Mouse (Mus musculus) midbrain, embryonic 15.5 days (tissue): ENCODE measurements around the gene Sobp. TPM values are rescaled to one million over a fixed set of nuclear protein-coding genes. Genes with fewer than 3 reads are reported as not detected.

Experiments used
- ATAC-seq: fragments of 200-750 bp; cut with Nextera tagmentation; replicated peaks from 2 replicates; pipeline ENCODE4 v1.8.0; 2017; ENCODE audit warnings: moderate TSS enrichment
- H3K27ac ChIP-seq: fragments of 300-500 bp; sonication (generic); 2 replicates; pipeline ENCODE4 v1.5.1; 2015; ENCODE audit warnings: mild to moderate bottlenecking, inconsistent platforms
- H3K27me3 ChIP-seq: fragments of 300-500 bp; sonication (generic); replicated peaks from 2 replicates; pipeline ENCODE4 v1.6.1; 2015; ENCODE audit warnings: inconsistent platforms
- H3K36me3 ChIP-seq: fragments of 300-500 bp; sonication (generic); replicated peaks from 2 replicates; pipeline ENCODE4 v1.6.1; 2015; ENCODE audit warnings: inconsistent platforms
- H3K4me1 ChIP-seq: fragments of 300-500 bp; sonication (generic); 2 replicates; pipeline ENCODE4 v1.6.1; 2015; ENCODE audit warnings: inconsistent platforms
- H3K4me2 ChIP-seq: fragments of 300-500 bp; sonication (generic); 2 replicates; pipeline ENCODE4 v1.6.1; 2015; ENCODE audit warnings: inconsistent platforms, mild to moderate bottlenecking, moderate library complexity
- H3K4me3 ChIP-seq: fragments of 300-500 bp; sonication (generic); 2 replicates; pipeline ENCODE4 v1.5.1; 2015; ENCODE audit warnings: mild to moderate bottlenecking, inconsistent platforms
- H3K9ac ChIP-seq: fragments of 300-500 bp; sonication (generic); 2 replicates; pipeline ENCODE4 v1.6.1; 2015; ENCODE audit warnings: mild to moderate bottlenecking, inconsistent platforms
- H3K9me3 ChIP-seq: fragments of 300-500 bp; sonication (generic); 2 replicates; pipeline ENCODE4 v1.6.1; 2016; ENCODE audit warnings: inconsistent platforms
- WGBS: fragments of 180-500 bp; shearing (Covaris S2); methylation state at CpG from one replicate; pipeline ENCODE4 v1.1.7; 2015; ENCODE audit warnings: mixed read lengths; 5-methylcytosine and 5-hydroxymethylcytosine counted together
- polyA plus RNA-seq: library from polyadenylated mRNA; unstranded; fragments of >200 nt; fragmentation: Nextera tagmentation; extraction: Ambion mirVana; gene quantifications from 2 replicates; pipeline ENCODE4 v1.2.1, GENCODE M21; 2015

Gene Sobp
- polyA plus RNA-seq, 1 experiment from 2014 or later, result 17.3 TPM

GRCm38 (mm10) chr10:43042591-43043327 is 131.6 kb downstream of the Sobp start:
- H3K4me2 ChIP-seq, result no peak overlapping the region
- no peak overlapping the region for H3K9ac ChIP-seq
- H3K4me1 ChIP-seq, result peaks cover 28% of the 10 kb centered on the region
- H3K27me3 ChIP-seq, result no peaks in the 10 kb centered on the region
- WGBS, result 21% methylated on average over 10 of the region's 10 CpGs
- peak overlapping the region; percentile 85 for H3K27ac ChIP-seq
- peak; percentile 67; the same call in 1 of the 2 replicates for ATAC-seq
- H3K4me3 ChIP-seq, result no peak overlapping the region
- no peaks in the 10 kb centered on the region for H3K9me3 ChIP-seq
- no peaks in the 10 kb centered on the region for H3K36me3 ChIP-seq

DNA sequence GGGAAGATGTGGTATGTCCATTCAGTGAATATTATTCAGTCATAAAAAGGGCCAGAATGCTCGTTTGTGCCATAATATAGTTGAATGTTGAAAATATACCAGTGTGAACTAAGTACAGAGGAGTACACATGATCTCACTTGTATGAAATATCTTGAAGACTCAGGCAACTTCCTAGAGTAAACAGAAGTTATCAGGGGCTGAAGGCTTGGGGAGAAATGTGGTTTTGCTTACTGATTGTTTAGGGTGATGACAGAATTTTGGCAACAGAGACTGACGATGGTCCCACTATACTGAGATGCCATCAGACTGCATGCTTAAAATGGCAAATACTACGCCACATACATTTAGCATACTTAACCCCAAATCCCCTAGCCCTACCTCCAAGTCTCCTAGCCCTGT is 132.5 kb downstream of the Sobp start:
- H3K4me3 ChIP-seq, result no peak overlapping the region
- H3K27ac ChIP-seq, result no peak overlapping the region
- WGBS, result 88% methylated on average over 3 of the region's 3 CpGs
- H3K9ac ChIP-seq, result no peak overlapping the region
- H3K4me1 ChIP-seq, result peaks cover 36% of the 10 kb centered on the region
- H3K4me2 ChIP-seq, result no peak overlapping the region
- ATAC-seq, result no peak
- H3K27me3 ChIP-seq, result no peaks in the 10 kb centered on the region
- H3K9me3 ChIP-seq, result no peaks in the 10 kb centered on the region
- H3K36me3 ChIP-seq, result no peaks in the 10 kb centered on the region

DNA sequence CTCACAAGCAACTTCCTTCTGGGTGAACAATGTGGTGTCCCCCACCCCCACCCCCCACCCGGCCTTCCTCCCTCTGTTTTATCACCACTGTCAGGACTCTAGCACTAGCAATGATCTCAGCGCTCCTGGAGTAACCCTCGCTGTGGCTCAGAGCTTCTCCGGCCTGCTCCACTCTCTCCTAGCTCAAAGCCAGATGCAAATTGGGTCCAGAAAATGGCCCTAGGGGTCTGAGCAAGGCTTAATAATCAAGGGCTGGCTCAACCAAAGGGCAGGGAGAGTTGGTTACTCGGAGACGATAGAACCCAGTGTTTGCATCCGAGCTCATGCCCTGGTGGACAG is 136.9 kb downstream of the Sobp start:
- no peak overlapping the region for H3K4me3 ChIP-seq
- no peaks in the 10 kb centered on the region for H3K27me3 ChIP-seq
- no peak overlapping the region for H3K9ac ChIP-seq
- 21% methylated on average over 7 of the region's 7 CpGs for WGBS
- H3K36me3 ChIP-seq, result no peaks in the 10 kb centered on the region
- no peaks in the 10 kb centered on the region for H3K9me3 ChIP-seq
- H3K4me1 ChIP-seq, result peaks cover 40% of the 10 kb centered on the region
- H3K27ac ChIP-seq, result 0 out of 2 replicates have a peak overlapping the region, but pooled peaks have one; percentile 31
- no peak overlapping the region for H3K4me2 ChIP-seq
- ATAC-seq, result peak; percentile 6; the same call in 1 of the 2 replicates

DNA sequence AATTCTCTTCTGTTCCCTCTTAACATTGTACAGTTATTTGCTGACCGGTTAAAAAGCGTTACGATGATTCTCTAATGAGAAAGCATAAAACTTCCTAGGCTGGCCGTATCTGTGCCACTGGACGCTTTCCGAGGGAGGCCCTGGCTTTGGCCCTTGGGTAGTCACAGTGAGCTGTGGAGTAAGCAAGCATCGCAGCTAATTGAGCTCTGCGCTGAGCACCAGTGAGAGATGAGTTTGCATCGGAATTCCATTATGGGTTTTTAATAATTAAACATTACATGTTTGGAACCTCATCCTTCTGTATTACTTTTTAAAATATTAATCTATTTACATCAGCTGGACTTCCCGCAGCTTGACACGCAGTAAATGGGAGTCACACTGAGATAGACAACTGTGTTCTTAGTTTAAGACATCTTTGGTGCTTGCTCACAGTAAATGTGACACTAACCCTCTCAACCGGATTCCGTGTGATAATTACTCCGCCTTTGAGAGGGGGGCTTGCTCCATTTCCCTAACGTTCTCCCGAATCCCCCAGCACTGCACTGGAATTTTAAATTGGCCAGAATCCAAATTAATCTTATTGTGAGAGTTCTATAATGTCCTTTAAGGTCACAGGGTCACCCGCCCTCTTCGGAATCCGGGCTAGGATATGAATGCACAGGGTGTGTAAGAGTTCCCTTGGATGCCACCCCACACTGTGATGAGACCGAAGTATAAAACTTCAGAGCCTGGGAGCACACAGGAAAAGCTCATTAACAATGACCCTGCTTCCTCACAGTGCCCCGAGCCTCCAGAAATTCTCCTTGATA is 137.5 kb downstream of the Sobp start:
- Histone ChIP-seq H3K9me3 (no peaks in the 10 kb centered on the region), H3K4me2 (no peak overlapping the region), H3K9ac (no peak overlapping the region), H3K4me1 (peaks cover 39% of the 10 kb centered on the region), H3K27me3 (no peaks in the 10 kb centered on the region), H3K27ac (0 out of 2 replicates have a peak overlapping the region, but pooled peaks have one; percentile 31), H3K36me3 (no peaks in the 10 kb centered on the region), H3K4me3 (no peak overlapping the region)
- WGBS, result 34% methylated on average over 21 of the region's 21 CpGs
- ATAC-seq, result peak; percentile 34; the same call in 1 of the 2 replicates

GRCm38 (mm10) chr10:43035579-43035978 is 138.8 kb downstream of the Sobp start:
- Histone ChIP-seq H3K4me1 (peaks cover 39% of the 10 kb centered on the region), H3K27me3 (no peaks in the 10 kb centered on the region), H3K4me3 (no peak overlapping the region), H3K36me3 (no peaks in the 10 kb centered on the region), H3K9me3 (no peaks in the 10 kb centered on the region), H3K27ac (no peak overlapping the region), H3K9ac (no peak overlapping the region), H3K4me2 (no peak overlapping the region)
- 71% methylated on average over 8 of the region's 8 CpGs for WGBS
- no peak for ATAC-seq

GRCm38 (mm10) chr10:43034811-43035210 is 139.5 kb downstream of the Sobp start:
- Histone ChIP-seq H3K4me2 (no peak overlapping the region), H3K4me1 (peaks cover 39% of the 10 kb centered on the region), H3K27me3 (no peaks in the 10 kb centered on the region), H3K27ac (peak overlapping the region; percentile 64; the same call in 1 of the 2 replicates), H3K36me3 (no peaks in the 10 kb centered on the region), H3K9me3 (no peaks in the 10 kb centered on the region), H3K4me3 (no peak overlapping the region), H3K9ac (no peak overlapping the region)
- WGBS, result 66% methylated on average over 4 of the region's 4 CpGs
- no peak for ATAC-seq

DNA sequence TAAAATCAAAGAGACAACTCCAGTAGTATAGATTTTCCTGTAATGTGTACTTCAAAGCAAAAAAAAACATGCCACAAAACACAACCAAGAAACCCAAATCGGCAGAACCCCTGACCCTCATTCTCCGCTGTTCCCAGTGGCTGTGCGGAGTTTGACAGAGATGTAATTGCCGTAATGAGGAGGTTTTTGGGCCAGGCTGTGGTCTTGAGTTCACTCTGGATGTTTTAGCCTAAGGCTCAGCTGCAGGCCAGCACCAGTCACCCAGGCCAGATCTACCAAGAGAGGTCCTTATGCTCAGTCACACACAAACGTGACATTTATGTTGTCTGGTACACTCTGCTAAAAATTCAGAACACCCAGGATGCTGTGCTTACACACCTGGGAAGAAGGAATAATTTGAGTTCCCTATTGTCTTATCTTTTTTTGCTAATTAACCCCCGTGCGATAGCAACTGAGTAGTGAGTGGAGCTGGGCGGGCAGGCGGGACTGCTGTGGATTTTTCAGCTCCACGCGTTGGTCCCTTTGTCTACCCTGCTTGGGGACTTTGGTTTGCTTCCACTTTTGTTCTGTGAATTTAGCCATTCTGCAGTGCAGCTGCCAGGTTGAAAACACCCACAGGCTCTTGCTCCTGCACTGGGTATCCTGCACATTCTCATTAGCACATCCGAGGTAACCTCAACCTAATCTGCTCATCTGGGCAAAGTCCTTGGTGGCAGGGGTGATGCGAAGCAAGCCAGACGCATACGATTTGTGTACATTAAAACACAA is 140.7 kb downstream of the Sobp start:
- H3K4me3 ChIP-seq, result no peak overlapping the region
- peaks cover 39% of the 10 kb centered on the region for H3K4me1 ChIP-seq
- no peaks in the 10 kb centered on the region for H3K36me3 ChIP-seq
- H3K9ac ChIP-seq, result peak overlapping the region; percentile 8; the same call in 1 of the 2 replicates
- H3K4me2 ChIP-seq, result no peak overlapping the region
- H3K9me3 ChIP-seq, result no peaks in the 10 kb centered on the region
- ATAC-seq, result peak; percentile 48
- peak overlapping the region; percentile 64 for H3K27ac ChIP-seq
- no peaks in the 10 kb centered on the region for H3K27me3 ChIP-seq
- WGBS, result 46% methylated on average over 15 of the region's 15 CpGs

GRCm38 (mm10) chr10:43027006-43027405 is 147.3 kb downstream of the Sobp start:
- Histone ChIP-seq H3K9me3 (no peaks in the 10 kb centered on the region), H3K27me3 (0 out of 2 replicates have a peak, but pooled peaks cover 4% of the 10 kb centered on the region), H3K4me2 (no peak overlapping the region), H3K27ac (no peak overlapping the region), H3K9ac (no peak overlapping the region), H3K36me3 (no peaks in the 10 kb centered on the region), H3K4me3 (no peak overlapping the region), H3K4me1 (peaks cover 6% of the 10 kb centered on the region)
- 48% methylated on average over 9 of the region's 9 CpGs for WGBS
- ATAC-seq, result 0 out of 2 replicates have a peak, but pooled peaks have one; percentile 4

- Histone ChIP-seq H3K9me3 (no peaks in the 10 kb centered on the region), H3K4me1 (peaks cover 20% of the 10 kb centered on the region), H3K4me3 (no peak overlapping the region), H3K4me2 (no peak overlapping the region), H3K9ac (no peak overlapping the region), H3K36me3 (0 out of 2 replicates have a peak, but pooled peaks cover 4% of the 10 kb centered on the region), H3K27ac (no peak overlapping the region), H3K27me3 (0 out of 2 replicates have a peak, but pooled peaks cover 6% of the 10 kb centered on the region)
- WGBS, result 76% methylated on average over 10 of the region's 10 CpGs
- no peak for ATAC-seq
Measured at GRCm38 (mm10) chr10:43023454-43024194, 150.7 kb downstream of the Sobp start.

GRCm38 (mm10) chr10:43022190-43022761 is 152.1 kb downstream of the Sobp start:
- H3K4me1 ChIP-seq, result peaks cover 20% of the 10 kb centered on the region
- 0 out of 2 replicates have a peak, but pooled peaks cover 4% of the 10 kb centered on the region for H3K36me3 ChIP-seq
- peak overlapping the region; percentile 80 for H3K4me2 ChIP-seq
- H3K9ac ChIP-seq, result peak overlapping the region; percentile 44; the same call in 1 of the 2 replicates
- H3K4me3 ChIP-seq, result peak overlapping the region; percentile 43
- no peak overlapping the region for H3K27ac ChIP-seq
- WGBS, result 5% methylated on average over 29 of the region's 29 CpGs
- 0 out of 2 replicates have a peak, but pooled peaks cover 6% of the 10 kb centered on the region for H3K27me3 ChIP-seq
- no peaks in the 10 kb centered on the region for H3K9me3 ChIP-seq
- peak; percentile 57 for ATAC-seq
